Mouse (Mus musculus): ENCODE measurements at regions not wholly inside any gene's neighbourhood (a gene's known extent, or its start where the extent isn't known, plus 50 kb on each side); places are given as distances from the start of the nearest gene placed in this dataset.

- no peaks in the 10 kb centered on the region for H3K4me1 ChIP-seq (replicated peaks)
- no peak overlapping the region for H3K4me2 ChIP-seq
- WGBS = 46% methylated on average over 12 of the region's 12 CpGs
- H3K27me3 ChIP-seq = no peaks in the 10 kb centered on the region
- no peak overlapping the region for H3K9ac ChIP-seq
- H3K4me3 ChIP-seq = no peak overlapping the region
- ATAC-seq (replicated peaks; ENCODE audit: insufficient number of reproducible peaks, insufficient read depth, low FRiP score, low read depth) = peak; percentile 62
- no peaks in the 10 kb centered on the region for H3K9me3 ChIP-seq (replicated peaks)
- no peak overlapping the region for H3K27ac ChIP-seq
- no peaks in the 10 kb centered on the region for H3K36me3 ChIP-seq
Measured at GRCm38 (mm10) chr1:75693231-75693914, 147.3 kb downstream of the Slc4a3 start.

GRCm38 (mm10) chr1:75704832-75705650 is 159.0 kb downstream of the Slc4a3 start:
- no peaks in the 10 kb centered on the region for H3K36me3 ChIP-seq
- no peak overlapping the region for H3K27ac ChIP-seq
- no peaks in the 10 kb centered on the region for H3K9me3 ChIP-seq (replicated peaks)
- H3K4me1 ChIP-seq (replicated peaks) = 0 out of 2 replicates have a peak, but pooled peaks cover 3% of the 10 kb centered on the region
- no peak overlapping the region; the same call in 1 of the 2 replicates for H3K4me2 ChIP-seq
- no peak overlapping the region for H3K4me3 ChIP-seq
- ATAC-seq (replicated peaks; ENCODE audit: insufficient number of reproducible peaks, insufficient read depth, low FRiP score, low read depth) = no peak
- H3K9ac ChIP-seq = no peak overlapping the region
- H3K27me3 ChIP-seq = no peaks in the 10 kb centered on the region
- WGBS = 50% methylated on average over 24 of the region's 24 CpGs

GRCm38 (mm10) chr1:75706126-75706525 is 160.1 kb downstream of the Slc4a3 start:
- 75% methylated on average over 9 of the region's 9 CpGs for WGBS
- ATAC-seq (replicated peaks; ENCODE audit: insufficient number of reproducible peaks, insufficient read depth, low FRiP score, low read depth) = no peak
- no peak overlapping the region for H3K4me3 ChIP-seq
- 0 out of 2 replicates have a peak, but pooled peaks cover 3% of the 10 kb centered on the region for H3K4me1 ChIP-seq (replicated peaks)
- no peak overlapping the region for H3K27ac ChIP-seq
- no peak overlapping the region for H3K9ac ChIP-seq
- no peaks in the 10 kb centered on the region for H3K27me3 ChIP-seq
- H3K4me2 ChIP-seq = no peak overlapping the region
- no peaks in the 10 kb centered on the region for H3K36me3 ChIP-seq
- no peaks in the 10 kb centered on the region for H3K9me3 ChIP-seq (replicated peaks)

- ATAC-seq (replicated peaks; ENCODE audit: insufficient number of reproducible peaks, insufficient read depth, low FRiP score, low read depth) = no peak
- Histone ChIP-seq H3K27me3 (no peaks in the 10 kb centered on the region), H3K27ac (no peak overlapping the region), H3K4me1 (replicated peaks) (no peaks in the 10 kb centered on the region), H3K9me3 (replicated peaks) (no peaks in the 10 kb centered on the region), H3K36me3 (no peaks in the 10 kb centered on the region), H3K4me3 (no peak overlapping the region), H3K9ac (no peak overlapping the region), H3K4me2 (no peak overlapping the region)
- 81% methylated on average over 5 of the region's 5 CpGs for WGBS
Measured at GRCm38 (mm10) chr1:75723431-75723830, 177.4 kb downstream of the Slc4a3 start.

DNA sequence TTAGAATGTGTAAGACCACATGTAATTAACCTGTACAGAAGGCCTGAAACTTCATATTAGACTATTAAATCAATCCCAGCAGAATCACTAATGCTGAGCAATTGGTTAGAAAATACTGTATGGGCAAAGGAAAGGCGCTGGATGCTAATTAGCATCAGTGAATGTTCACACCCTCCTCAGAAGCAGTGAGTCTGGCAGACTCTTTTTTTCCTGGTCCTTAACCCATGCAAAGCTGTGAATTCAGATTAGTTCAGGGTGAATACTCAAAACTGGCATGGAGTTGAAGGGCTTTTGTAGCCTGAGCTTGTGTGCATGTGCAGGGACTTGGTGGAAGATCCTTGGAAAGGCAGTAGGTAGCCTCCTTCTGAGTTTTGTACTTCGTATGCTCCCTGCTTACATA is 179.3 kb downstream of the Slc4a3 start:
- Histone ChIP-seq H3K27me3 (no peaks in the 10 kb centered on the region), H3K27ac (no peak overlapping the region), H3K36me3 (no peaks in the 10 kb centered on the region), H3K4me1 (replicated peaks) (no peaks in the 10 kb centered on the region), H3K9ac (no peak overlapping the region), H3K4me3 (no peak overlapping the region), H3K4me2 (no peak overlapping the region), H3K9me3 (replicated peaks) (no peaks in the 10 kb centered on the region)
- no peak for ATAC-seq (replicated peaks; ENCODE audit: insufficient number of reproducible peaks, insufficient read depth, low FRiP score, low read depth)
- WGBS = 68% methylated on average over 2 of the region's 2 CpGs

DNA sequence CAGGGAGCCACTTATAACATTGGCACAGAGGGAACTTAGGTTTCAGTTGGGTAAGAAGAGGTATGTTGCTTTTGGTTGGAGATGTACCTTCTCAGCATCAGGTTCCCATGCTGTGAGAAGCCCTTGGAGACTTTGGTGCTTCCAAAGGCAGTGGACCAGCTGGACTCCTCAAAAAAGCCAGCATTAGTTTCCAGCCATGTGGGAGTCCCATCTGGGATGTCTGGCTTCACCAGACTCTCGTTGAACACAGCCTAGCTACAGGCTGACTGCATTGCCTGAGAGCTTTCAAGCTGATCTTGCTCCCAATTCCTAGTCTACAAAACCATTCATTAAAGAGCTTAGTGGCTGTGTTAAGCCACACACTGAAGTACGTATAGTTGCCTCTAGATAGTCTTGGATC is 182.8 kb downstream of the Slc4a3 start:
- no peak for ATAC-seq (replicated peaks; ENCODE audit: insufficient number of reproducible peaks, insufficient read depth, low FRiP score, low read depth)
- no peaks in the 10 kb centered on the region for H3K27me3 ChIP-seq
- peaks cover 5% of the 10 kb centered on the region for H3K4me1 ChIP-seq (replicated peaks)
- H3K27ac ChIP-seq = no peak overlapping the region
- no peak overlapping the region for H3K9ac ChIP-seq
- H3K4me2 ChIP-seq = no peak overlapping the region
- no peaks in the 10 kb centered on the region for H3K36me3 ChIP-seq
- no peak overlapping the region for H3K4me3 ChIP-seq
- WGBS = 64% methylated on average over 2 of the region's 2 CpGs
- no peaks in the 10 kb centered on the region for H3K9me3 ChIP-seq (replicated peaks)

DNA sequence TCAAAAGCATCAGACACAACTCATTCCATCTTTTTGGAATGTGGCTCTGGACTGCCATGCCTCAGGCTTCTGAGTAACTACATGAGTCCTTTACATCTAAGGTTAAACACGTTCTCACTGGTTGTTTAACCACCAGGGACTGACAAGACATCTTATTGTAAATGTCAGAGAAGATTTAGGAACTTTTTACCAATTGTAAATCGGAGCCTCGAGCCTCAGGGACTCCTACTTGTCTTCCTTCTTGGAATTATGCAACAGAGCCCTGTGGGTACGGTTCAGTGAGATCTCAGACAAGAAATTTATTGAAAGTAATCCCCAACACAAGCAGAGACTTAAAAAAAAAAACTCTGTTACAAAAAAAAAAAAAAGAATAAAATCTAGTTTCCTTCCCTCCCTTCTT is 187.7 kb downstream of the Slc4a3 start:
- Histone ChIP-seq H3K27ac (no peak overlapping the region), H3K9ac (no peak overlapping the region), H3K4me1 (replicated peaks) (peaks cover 5% of the 10 kb centered on the region), H3K27me3 (no peaks in the 10 kb centered on the region), H3K4me3 (no peak overlapping the region), H3K4me2 (no peak overlapping the region), H3K9me3 (replicated peaks) (no peaks in the 10 kb centered on the region), H3K36me3 (no peaks in the 10 kb centered on the region)
- 50% methylated on average over 4 of the region's 4 CpGs for WGBS
- ATAC-seq (replicated peaks; ENCODE audit: insufficient number of reproducible peaks, insufficient read depth, low FRiP score, low read depth) = no peak

- Histone ChIP-seq H3K27me3 (no peaks in the 10 kb centered on the region), H3K4me3 (no peak overlapping the region), H3K4me1 (replicated peaks) (no peaks in the 10 kb centered on the region), H3K27ac (no peak overlapping the region), H3K36me3 (no peaks in the 10 kb centered on the region), H3K9me3 (replicated peaks) (no peaks in the 10 kb centered on the region), H3K9ac (no peak overlapping the region), H3K4me2 (no peak overlapping the region)
- no peak for ATAC-seq (replicated peaks; ENCODE audit: insufficient number of reproducible peaks, insufficient read depth, low FRiP score, low read depth)
- WGBS = 70% methylated on average over 5 of the region's 5 CpGs
Measured at GRCm38 (mm10) chr1:75738651-75739050, 192.6 kb downstream of the Slc4a3 start.

- Histone ChIP-seq H3K36me3 (no peaks in the 10 kb centered on the region), H3K4me2 (no peak overlapping the region), H3K4me3 (no peak overlapping the region), H3K9me3 (replicated peaks) (0 out of 2 replicates have a peak, but pooled peaks cover 3% of the 10 kb centered on the region), H3K4me1 (replicated peaks) (no peaks in the 10 kb centered on the region), H3K27me3 (no peaks in the 10 kb centered on the region), H3K27ac (no peak overlapping the region), H3K9ac (no peak overlapping the region)
- 51% methylated on average over 10 of the region's 10 CpGs for WGBS
- no peak for ATAC-seq (replicated peaks; ENCODE audit: insufficient number of reproducible peaks, insufficient read depth, low FRiP score, low read depth)
Measured at GRCm38 (mm10) chr1:75749665-75750221, 203.7 kb downstream of the Slc4a3 start.

DNA sequence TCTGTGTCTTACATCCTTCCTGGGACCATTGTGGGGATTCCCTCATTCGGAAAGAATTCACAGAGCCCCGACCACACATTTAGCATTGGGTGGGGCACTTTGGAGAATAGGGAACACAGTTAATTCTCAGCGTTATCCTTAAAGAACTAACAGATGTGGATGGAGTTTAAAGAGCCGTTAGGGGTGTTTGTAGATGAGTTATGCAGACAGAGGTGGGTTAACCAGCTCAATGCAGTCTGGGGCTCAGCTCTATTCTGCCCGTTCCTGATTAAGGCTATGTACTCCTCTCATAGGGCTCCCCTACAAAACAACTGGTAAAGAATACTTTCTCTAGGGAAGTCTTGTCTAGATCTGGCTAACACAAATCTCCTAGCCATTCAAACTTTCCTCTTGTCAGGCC is 226.1 kb downstream of the Slc4a3 start:
- H3K36me3 ChIP-seq = no peaks in the 10 kb centered on the region
- no peak overlapping the region for H3K9ac ChIP-seq
- H3K27me3 ChIP-seq = no peaks in the 10 kb centered on the region
- H3K27ac ChIP-seq = no peak overlapping the region
- H3K9me3 ChIP-seq (replicated peaks) = no peaks in the 10 kb centered on the region
- no peak overlapping the region for H3K4me2 ChIP-seq
- no peaks in the 10 kb centered on the region for H3K4me1 ChIP-seq (replicated peaks)
- no peak overlapping the region for H3K4me3 ChIP-seq
- 40% methylated on average over 5 of the region's 5 CpGs for WGBS
- ATAC-seq (replicated peaks; ENCODE audit: insufficient number of reproducible peaks, insufficient read depth, low FRiP score, low read depth) = no peak

GRCm38 (mm10) chr1:75773014-75773413 is 226.9 kb downstream of the Slc4a3 start:
- WGBS = 67% methylated on average over 5 of the region's 5 CpGs
- no peak for ATAC-seq (replicated peaks; ENCODE audit: insufficient number of reproducible peaks, insufficient read depth, low FRiP score, low read depth)
- Histone ChIP-seq H3K27me3 (no peaks in the 10 kb centered on the region), H3K36me3 (no peaks in the 10 kb centered on the region), H3K4me3 (no peak overlapping the region), H3K4me1 (replicated peaks) (no peaks in the 10 kb centered on the region), H3K9ac (no peak overlapping the region), H3K4me2 (no peak overlapping the region), H3K9me3 (replicated peaks) (no peaks in the 10 kb centered on the region), H3K27ac (no peak overlapping the region)
